Mouse (Mus musculus) kidney, adult 2 months (tissue): Measurements from ENCODE around the gene Cyb5r2. TPM values are rescaled to one million over a fixed set of nuclear protein-coding genes. Genes with fewer than 3 reads are reported as not detected.

Source experiments
- DNase-seq: peaks from one replicate; pipeline ENCODE4 v3.0.0; 2021
- H3K27ac ChIP-seq: fragments of 200-500 bp; 2 replicates; pipeline ENCODE4 v1.5.1; 2012; ENCODE audit warnings: low read depth, low read length, control low read depth, inconsistent platforms; ENCODE audit not compliant: insufficient read depth
- H3K27me3 ChIP-seq: fragments of 200-500 bp; replicated peaks from 2 replicates; pipeline ENCODE4 v1.6.1; 2012; ENCODE audit warnings: mild to moderate bottlenecking, moderate library complexity, low read length, inconsistent platforms; ENCODE audit not compliant: control insufficient read depth, insufficient read depth
- H3K36me3 ChIP-seq: fragments of 200-500 bp; 2 replicates; pipeline ENCODE4 v1.6.1; 2012; ENCODE audit warnings: mild to moderate bottlenecking, moderate library complexity, low read length, inconsistent platforms; ENCODE audit not compliant: control insufficient read depth, insufficient read depth
- H3K4me1 ChIP-seq: fragments of 200-500 bp; 2 replicates; pipeline ENCODE4 v1.6.1; 2011; ENCODE audit warnings: low read length; ENCODE audit not compliant: control insufficient read depth, insufficient read depth
- H3K4me3 ChIP-seq: fragments of 200-500 bp; 2 replicates; pipeline ENCODE4 v1.5.1; 2011; ENCODE audit warnings: mild to moderate bottlenecking, low read depth, low read length, control low read depth; ENCODE audit not compliant: insufficient read depth
- CTCF ChIP-seq: fragments of 200-500 bp; conservative IDR thresholded peaks from 2 replicates; pipeline ENCODE4 v1.5.1; 2011; ENCODE audit warnings: low read depth, mild to moderate bottlenecking, control low read depth, low read length, moderate library complexity, mixed read lengths; ENCODE audit not compliant: insufficient read depth, insufficient read length
- POLR2A ChIP-seq: fragments of 200-500 bp; IDR thresholded peaks from one replicate; pipeline ENCODE4 v1.6.1; 2011; ENCODE audit warnings: low read depth, low read length, control low read depth
- WGBS: fragments of 180-500 bp; shearing (Covaris S2); methylation state at CpG from one replicate; pipeline ENCODE4 v1.1.7; 2018; 5-methylcytosine and 5-hydroxymethylcytosine counted together
- polyA plus RNA-seq: library from polyadenylated mRNA; depleted of rRNA; stranded (reverse); fragments of >200 nt; gene quantifications from 2 replicates; pipeline ENCODE4 v1.2.3, GENCODE M21; 2012

Cyb5r2 gene
- polyA plus RNA-seq, 1 experiment, result not detected

DNA sequence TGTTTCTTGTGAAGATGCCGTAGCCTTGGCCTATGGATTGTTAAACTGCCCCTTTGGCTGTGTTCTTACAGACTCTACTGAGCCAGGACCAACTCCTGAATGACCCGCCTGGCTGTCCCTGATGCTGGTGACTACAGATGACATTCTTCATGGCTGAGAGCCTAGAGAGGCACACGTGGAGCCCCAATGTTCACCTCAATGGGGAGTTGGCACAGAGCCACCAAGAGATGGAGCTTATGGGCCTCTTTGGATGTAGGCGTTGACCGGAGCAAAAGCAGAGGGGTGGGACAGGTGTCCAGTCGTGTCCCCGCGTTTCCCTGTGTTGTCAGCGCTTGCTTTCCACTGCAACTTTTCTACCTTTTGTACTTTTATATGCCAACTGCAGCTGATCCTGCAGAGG, 10.4 kb downstream of the Cyb5r2 start:
- WGBS, result 88% methylated on average over 9 of the region's 9 CpGs
- TF ChIP-seq CTCF (no peak), POLR2A (no peak)
- Histone ChIP-seq H3K27ac (no peak overlapping the region), H3K36me3 (no peaks in the 10 kb centered on the region), H3K27me3 (no peaks in the 10 kb centered on the region), H3K4me3 (no peak overlapping the region), H3K4me1 (0 out of 2 replicates have a peak, but pooled peaks cover 3% of the 10 kb centered on the region)
- no peak for DNase-seq

DNA sequence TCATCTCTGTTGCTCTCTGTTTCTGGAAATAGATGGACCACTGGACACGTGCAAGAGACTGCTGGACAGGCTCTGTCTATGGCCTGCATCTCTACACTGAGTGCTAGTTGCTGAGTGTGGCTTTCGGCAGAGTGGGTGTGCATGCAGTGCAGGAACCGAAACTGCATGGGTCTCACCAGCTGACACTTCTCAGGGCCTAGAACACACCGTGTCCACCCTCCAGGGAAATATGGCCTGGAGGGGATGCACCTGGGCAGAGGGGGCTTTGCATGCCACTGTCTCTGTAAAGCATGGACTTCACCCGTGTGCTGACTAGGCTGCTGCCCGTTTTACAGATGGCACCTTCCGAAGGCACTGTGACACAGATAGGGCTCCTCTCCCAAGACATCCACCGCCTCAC, 11.8 kb downstream of the Cyb5r2 start:
- Histone ChIP-seq H3K36me3 (no peaks in the 10 kb centered on the region), H3K27me3 (no peaks in the 10 kb centered on the region), H3K27ac (no peak overlapping the region), H3K4me1 (no peaks in the 10 kb centered on the region), H3K4me3 (no peak overlapping the region)
- DNase-seq, result no peak
- 89% methylated on average over 8 of the region's 8 CpGs for WGBS
- no peak for TF ChIP-seq POLR2A
- no peak for TF ChIP-seq CTCF

DNA sequence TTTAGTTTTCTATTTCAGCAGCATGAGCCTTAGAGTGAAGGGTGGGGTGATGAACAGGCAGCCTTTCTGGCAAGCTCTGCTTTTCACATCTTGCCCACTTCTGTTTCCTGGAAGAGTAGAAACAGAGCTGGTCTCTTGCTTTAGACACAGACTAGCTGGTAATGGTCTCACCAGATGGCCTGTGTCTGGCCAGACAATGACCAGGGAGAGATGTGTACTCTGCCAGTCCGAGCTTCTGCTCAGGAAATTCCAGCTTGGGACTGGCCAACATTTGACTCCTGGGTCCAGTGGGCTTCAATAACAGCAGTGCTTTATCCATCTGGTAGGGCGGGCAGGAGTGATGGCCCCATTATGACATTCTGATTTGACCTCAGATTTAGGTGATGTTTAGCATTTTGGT, 12.7 kb downstream of the Cyb5r2 start:
- Histone ChIP-seq H3K27ac (no peak overlapping the region), H3K36me3 (no peaks in the 10 kb centered on the region; the same call in 1 of the 2 replicates), H3K27me3 (no peaks in the 10 kb centered on the region), H3K4me3 (no peak overlapping the region), H3K4me1 (no peaks in the 10 kb centered on the region)
- TF ChIP-seq POLR2A, result no peak
- TF ChIP-seq CTCF, result no peak
- 70% methylated on average over 2 of the region's 2 CpGs for WGBS
- DNase-seq, result no peak

DNA sequence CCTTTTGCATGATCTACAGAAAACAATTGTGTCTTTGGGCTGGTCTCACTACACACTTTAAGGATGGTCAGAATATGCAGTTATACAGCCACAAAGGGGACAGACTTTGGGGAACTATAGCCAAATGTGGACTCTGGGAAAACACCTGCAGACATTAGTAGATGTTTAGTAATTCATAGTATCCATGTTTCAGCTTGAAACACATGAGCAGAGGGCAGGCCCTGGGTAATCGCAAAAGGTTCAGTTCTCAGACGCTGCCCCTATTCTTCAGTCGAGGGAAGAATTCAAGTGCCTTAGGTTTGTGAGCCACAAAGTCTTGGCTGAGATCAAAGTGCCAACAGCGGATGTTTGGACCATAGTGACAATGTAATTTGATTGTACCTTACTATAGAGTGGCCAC, 13.4 kb downstream of the Cyb5r2 start:
- H3K27me3 ChIP-seq, result no peaks in the 10 kb centered on the region
- no peaks in the 10 kb centered on the region for H3K4me1 ChIP-seq
- no peak for DNase-seq
- no peaks in the 10 kb centered on the region; the same call in 1 of the 2 replicates for H3K36me3 ChIP-seq
- no peak overlapping the region for H3K27ac ChIP-seq
- H3K4me3 ChIP-seq, result no peak overlapping the region
- 85% methylated on average over 4 of the region's 4 CpGs for WGBS
- TF ChIP-seq CTCF, result no peak
- TF ChIP-seq POLR2A, result no peak

DNA sequence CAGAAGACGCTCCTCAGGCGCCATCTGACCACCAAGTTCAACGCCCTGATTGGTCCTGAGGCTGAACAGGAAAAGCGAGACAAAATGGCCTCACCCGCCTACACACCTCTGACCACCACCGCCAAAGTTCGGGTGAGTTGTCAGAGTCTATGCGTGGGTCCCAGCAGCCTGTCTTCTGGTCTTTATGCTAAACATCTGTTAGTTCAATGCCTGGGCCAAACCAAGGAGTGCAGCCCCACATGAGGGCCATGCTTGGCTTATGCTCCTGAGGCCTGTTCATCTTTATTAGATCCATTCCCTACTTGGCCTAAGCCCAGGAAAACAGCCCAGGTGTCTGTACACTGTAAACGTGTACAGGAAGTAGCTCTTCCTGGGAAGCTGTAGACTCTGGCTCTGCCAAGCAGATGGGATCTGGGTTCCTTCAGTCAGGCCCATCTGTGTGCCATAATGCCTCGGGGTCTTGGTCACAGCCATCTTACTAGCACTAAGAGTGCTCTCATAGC, 14.8 kb downstream of the Cyb5r2 start:
- no peaks in the 10 kb centered on the region; the same call in 1 of the 2 replicates for H3K36me3 ChIP-seq
- WGBS, result 86% methylated on average over 10 of the region's 10 CpGs
- no peak for DNase-seq
- H3K4me3 ChIP-seq, result no peak overlapping the region
- H3K27ac ChIP-seq, result no peak overlapping the region
- no peaks in the 10 kb centered on the region for H3K27me3 ChIP-seq
- H3K4me1 ChIP-seq, result no peaks in the 10 kb centered on the region
- TF ChIP-seq POLR2A (no peak), CTCF (no peak)

DNA sequence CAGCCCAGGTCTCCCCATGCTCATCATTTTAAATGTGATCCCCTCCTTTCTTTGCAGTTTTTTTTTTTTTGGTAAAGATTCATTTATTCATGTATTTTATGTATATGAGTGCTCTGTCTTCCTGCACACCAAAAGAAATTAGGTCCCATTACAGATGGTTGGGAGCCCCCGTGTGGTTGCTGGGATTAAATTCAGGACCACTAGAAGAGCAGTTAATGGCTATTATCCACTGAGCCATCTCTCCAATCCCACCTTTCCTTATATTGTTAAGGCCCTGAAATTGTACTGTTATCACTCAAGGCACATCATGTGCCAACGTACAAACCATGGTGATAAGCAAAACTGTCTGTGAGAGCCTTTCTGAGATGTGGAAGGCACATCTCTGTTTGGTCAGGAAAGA, 19.1 kb downstream of the Cyb5r2 start:
- H3K36me3 ChIP-seq, result no peaks in the 10 kb centered on the region; the same call in none of the 2 replicates
- no peaks in the 10 kb centered on the region for H3K27me3 ChIP-seq
- H3K27ac ChIP-seq, result no peak overlapping the region
- WGBS, result 38% methylated on average over 2 of the region's 2 CpGs
- H3K4me1 ChIP-seq, result no peaks in the 10 kb centered on the region
- TF ChIP-seq CTCF (no peak), POLR2A (no peak)
- no peak overlapping the region for H3K4me3 ChIP-seq
- DNase-seq, result peak; percentile 20

DNA sequence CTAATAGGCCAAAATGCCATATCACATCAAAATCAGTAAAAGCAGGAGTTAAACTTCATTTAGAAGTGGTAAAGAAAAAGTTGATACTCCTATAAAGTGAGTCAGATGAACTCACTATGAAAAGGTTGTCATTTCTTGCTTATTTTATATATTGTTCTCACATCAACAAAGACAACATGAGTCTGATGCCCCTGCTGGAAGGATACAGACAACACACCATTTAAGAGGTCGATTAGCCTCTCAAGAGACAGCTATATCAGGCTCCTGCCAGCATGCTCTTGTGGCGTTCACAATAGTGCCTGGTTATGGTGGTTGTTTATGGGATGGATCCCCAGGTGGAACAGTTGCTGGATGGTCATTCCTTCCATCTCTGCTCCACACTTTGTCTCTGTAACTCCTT, 24.7 kb downstream of the Cyb5r2 start:
- no peak for DNase-seq
- no peak overlapping the region for H3K27ac ChIP-seq
- WGBS, result 72% methylated on average over 2 of the region's 2 CpGs
- no peak for TF ChIP-seq CTCF
- no peak for TF ChIP-seq POLR2A
- no peaks in the 10 kb centered on the region for H3K4me1 ChIP-seq
- no peaks in the 10 kb centered on the region; the same call in 1 of the 2 replicates for H3K36me3 ChIP-seq
- no peak overlapping the region for H3K4me3 ChIP-seq
- H3K27me3 ChIP-seq, result no peaks in the 10 kb centered on the region

DNA sequence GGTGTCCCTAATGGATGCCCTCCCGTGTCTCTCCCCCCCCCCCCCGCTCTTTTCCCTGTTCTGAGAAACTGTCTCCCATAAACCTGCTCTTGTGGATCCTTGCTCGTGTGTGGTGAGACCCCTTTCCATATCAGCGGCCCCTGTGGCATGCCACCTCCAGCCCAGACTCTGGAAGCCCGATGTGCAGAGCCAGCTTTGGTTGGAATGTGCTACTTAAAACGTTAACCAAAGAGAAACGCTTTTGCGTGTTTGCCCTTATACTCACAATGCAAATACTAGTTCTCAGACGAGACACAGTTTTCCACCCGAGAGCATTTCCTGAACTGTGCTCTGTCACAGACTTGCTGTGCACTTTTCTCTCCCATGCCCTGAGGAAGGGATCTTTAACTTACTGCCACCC, 27.2 kb downstream of the Cyb5r2 start:
- Histone ChIP-seq H3K4me1 (no peaks in the 10 kb centered on the region), H3K4me3 (no peak overlapping the region), H3K36me3 (no peaks in the 10 kb centered on the region), H3K27me3 (no peaks in the 10 kb centered on the region), H3K27ac (no peak overlapping the region)
- TF ChIP-seq CTCF, result no peak
- TF ChIP-seq POLR2A, result no peak
- 80% methylated on average over 10 of the region's 10 CpGs for WGBS
- no peak for DNase-seq
